Mouse (Mus musculus) liver (tissue): ENCODE results near the gene Ddah1.

Experiments
- DNase-seq: peaks from one replicate; pipeline ENCODE4 v3.0.0-alpha.2; 2020; ENCODE audit warnings: mixed read lengths

The Ddah1 gene

DNA sequence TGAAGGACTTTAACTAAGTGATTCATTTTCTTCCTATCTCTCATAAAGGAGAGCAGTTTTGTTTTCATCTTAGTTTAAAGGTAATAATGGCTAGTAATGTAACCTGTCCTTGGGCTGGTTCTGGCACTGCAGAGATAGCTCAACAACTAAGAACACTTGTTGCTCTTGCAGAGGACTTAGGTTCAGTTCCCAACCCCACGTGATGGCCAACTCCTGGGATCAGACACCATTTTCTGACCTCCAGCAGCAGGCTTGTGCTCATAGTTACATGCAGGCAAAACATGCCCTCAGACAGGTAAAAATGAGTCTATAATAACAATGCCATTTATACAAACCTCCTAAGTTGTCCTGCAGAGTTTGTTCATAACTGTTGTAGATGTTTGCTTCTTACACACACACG lies 5.9 kb downstream of the Ddah1 start:
- DNase-seq: no peak

DNA sequence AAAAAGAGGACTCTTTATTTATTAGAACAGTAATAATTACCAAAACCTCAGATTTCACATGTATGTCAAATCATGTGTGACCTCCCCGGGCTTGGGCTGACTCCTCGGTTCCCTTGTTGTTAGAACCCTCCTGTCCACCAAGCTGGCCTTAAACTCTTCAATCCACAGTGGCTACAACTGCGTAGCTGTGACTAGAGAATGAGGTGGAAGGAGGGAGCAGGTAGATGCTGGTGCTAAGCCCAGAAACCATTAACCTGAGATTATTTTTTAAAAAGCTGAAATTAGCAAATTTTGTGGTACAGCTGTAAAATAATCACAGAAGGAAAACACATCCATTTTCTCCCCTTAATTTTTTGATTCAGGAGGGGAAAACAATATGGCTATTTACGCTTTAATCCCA lies 10.0 kb downstream of the Ddah1 start:
- DNase-seq: no peak

DNA sequence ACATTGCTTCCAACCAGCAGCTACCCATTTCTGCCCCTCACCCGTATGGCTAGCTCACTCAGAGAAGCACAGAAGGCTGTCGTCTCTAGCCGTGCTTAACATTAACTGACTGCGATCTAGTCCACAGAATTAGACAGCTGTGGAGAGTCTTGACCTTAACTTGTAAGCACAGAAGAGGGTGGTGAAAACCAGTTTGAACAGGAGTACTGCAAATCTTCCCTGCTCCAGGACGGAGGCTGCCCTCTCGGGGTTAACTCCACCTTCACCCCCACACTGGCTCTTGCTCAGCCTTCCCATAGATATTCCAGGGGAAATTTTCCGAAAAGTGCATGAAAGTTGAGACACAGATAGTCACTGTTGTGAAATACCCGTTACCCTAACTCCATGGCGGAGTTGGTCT lies 14.9 kb downstream of the Ddah1 start:
- DNase-seq: no peak

DNA sequence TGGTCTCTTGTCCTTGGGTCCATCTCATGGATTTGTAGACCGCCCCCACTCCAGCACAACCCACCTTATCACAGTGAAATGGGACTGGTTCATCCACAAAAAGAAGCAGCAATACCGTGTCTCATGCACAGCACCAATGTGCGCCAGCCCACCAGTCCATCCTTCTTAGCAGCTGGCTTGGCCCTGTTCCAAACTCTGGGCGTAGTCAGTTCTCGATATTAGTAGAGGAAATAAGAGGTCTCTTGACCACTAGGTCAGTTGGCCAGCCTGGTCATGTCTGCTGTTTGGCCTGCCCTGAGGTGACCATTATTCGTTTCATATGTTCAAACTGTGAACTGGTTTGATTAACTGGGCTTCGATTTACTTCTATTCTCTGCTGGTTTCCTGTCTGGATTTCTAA lies 15.9 kb downstream of the Ddah1 start:
- DNase-seq: no peak

DNA sequence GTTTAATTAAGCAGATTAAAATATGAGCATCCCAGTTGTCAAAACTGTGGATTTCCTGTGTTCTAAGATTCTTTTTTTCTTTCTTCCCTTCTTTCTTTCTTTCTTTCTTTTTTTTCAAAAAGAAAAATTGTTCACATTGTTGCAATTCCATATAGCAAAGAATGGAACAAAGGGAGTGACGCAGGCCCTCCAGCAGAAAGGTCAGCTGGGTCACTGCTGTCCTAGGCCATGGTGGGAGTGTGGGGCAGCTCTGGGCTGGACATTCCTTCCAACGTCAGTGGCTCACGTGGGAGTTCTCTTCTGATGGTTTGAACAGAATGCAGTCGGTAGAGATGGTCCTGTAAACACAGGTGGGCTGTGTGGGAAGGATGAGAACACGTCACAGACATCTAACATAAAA lies 16.8 kb downstream of the Ddah1 start:
- no peak for DNase-seq

DNA sequence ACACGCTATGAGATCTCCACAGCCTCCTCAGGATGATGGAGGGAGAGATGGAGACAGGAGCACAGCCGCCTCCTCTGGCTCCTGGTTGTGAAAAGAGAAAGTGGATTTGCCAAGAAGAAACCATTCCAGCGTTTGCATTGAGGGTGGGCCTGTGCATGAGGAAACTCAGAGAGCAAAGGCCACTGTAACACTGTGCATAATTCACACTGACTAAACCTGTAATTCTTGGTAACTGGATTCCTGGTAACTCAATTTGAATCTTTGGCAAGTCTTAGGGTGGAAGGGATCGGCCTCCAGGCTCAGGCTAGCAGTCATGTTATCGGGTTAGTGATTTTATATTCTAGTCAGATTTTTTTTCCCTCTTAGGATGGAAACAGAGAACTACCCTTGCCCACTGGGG lies 17.4 kb downstream of the Ddah1 start:
- no peak for DNase-seq

DNA sequence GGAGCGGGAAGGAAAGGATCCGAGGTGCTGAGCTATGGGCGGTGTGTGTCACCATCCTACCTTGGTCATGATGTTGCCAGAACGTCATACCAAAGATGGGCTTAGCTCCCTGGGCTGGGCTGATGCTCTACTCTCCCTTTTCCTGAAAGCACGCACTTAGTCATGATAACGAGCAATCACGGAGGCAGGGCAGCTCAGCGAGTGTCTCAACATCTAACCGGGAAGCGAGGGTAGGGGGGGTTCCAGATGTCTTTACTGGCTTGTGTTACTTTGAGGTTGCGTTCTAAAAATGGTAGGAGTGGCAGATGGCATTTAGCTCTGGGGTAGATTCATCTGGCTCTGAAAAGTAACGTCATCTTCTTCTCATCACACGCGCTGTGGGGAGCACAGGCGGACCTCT lies 18.5 kb downstream of the Ddah1 start:
- no peak for DNase-seq

DNA sequence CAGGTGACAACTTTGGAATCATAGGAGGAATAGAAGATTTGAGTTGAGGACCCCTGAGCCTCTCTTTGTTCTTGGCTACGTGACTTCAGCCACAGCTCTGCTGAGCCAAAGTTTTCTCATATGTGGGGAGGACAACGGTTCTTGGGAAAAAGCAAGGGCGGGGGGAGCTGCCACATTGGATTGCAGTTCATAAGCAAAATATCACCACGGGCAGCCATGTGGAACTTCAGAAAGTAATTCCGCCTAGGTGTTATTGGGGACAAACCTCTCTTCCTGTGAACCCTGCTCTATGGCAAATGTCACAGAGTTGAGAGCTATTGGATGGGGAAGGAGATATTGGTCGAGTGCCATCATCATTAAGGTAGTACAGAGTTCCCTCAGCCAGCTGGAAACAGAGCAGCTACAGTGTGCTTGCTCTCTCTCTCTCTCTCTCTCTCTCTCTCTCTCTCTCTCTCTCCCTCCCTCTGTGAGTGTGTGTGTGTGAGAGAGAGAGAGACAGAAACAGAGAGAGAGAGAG lies 20.0 kb downstream of the Ddah1 start:
- no peak for DNase-seq

DNA sequence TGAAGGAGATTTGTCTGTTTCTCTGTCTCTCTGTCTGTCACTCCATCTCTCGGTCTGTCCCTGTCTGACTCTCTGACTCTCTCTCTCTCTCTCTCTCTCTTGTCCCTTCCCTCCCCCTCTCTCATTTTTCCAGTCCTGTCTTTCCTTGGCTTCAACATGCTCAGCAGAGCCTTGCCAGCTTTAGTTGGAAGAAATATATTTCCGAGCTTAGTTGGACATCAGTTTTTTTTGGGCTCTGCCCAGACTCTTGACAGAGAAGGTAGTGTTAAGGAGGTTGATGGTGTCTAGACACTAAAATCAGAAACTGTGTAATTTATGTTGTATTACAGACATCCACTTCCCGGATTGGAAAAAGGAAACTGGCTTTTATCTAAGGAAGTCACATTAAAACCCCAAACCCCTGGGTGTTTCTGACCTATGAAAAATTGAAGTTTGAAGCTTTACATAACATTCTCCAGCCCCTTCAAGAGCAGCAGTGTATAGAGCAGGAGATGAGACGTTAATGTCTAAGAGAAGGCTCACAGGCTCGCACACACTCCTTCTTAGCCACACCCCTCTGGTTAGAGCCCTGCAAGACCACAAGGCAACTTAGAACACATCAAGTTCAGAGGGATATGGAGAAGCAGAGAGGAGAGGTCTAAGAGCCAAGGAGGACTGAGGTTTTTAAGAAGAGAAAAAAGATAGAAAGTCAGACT lies 21.0 kb downstream of the Ddah1 start:
- DNase-seq: no peak

DNA sequence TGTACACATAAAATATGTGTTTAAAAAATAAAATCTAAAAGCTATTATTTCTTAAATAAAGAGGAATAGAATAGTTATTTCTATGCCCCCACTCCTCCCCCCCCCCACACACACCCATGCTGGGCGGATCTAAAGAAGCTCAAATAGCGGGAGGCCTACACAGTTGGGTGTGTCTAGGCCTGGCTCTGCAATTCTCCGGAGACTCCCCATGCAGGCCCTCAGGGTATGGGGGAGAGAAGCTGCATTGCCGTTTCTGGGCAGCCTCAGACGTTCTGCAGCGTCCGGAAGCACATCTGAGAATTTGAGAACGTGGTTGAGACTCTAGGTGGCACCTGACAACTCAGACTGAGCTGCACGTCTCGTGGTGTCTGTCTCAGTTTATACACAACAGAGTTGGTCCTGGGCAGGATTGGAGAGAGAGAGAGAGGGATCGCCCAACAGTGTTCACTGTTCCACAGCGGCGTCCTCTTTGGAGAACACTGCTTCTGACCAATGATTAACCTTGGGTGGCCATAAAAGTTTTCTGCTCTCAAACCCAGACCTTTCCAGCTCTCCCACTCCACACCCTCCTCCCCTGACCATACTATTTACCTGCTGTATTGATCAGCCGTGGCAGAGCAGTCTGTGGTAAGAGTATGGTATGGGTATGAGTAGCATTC lies 22.4 kb downstream of the Ddah1 start:
- peak; percentile 18 for DNase-seq

DNA sequence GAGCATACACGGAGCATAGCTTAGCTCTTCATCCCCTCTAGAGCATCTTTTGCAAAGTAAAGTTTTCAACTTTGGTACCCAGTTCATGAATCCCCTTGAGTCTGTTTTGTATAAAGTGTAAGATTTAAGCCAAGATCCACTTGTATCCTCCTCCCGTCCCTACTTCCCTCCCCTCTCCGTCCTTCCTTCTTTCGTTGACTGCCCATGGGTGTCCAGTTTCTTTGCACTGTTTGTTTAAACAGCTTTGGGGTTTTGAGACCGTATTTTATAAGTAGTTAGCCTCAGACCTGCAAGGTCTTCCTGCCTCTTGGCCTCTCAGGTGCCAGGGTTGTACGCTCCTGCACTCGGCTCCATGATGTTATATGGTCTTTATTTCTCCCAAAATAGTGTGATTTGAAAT lies 26.8 kb downstream of the Ddah1 start:
- no peak for DNase-seq

DNA sequence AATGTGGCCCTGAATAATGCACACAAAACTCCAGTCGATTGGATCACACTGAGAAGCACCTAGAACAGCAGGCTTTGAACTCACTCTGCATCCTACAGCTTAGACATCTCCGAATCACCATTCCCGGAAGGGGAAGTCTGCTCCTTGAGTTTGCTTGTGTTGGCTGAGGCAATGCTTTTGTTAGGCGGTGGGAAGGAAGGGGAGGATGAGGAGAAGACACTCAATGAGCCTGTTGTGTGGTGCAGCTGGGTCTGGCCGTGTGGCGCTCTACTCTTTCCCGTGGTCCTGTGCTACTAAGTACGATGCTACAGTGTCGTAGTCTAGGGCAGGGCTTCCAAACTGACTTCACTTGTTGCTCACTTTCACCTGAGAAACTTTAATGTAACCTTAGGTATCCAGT lies 28.8 kb downstream of the Ddah1 start:
- no peak for DNase-seq

DNA sequence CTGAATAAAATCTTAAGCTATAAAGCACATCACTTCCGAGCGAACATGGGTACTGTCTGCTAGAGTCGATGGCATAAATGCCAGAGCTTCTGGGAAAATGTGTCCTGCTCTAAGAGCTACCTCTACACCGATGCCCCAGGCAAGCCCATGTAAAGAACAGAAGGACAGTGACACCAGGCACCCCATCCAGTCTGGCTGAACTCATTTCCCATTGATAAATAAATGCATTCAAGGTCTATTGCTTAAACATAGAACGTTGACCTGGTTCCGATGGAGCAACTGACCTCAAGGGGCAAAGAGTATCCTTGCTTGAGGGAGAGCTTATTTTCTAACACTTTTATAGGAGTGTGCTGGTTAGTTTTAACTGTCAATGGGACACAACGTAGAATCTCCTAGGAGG lies 30.6 kb downstream of the Ddah1 start:
- no peak for DNase-seq

DNA sequence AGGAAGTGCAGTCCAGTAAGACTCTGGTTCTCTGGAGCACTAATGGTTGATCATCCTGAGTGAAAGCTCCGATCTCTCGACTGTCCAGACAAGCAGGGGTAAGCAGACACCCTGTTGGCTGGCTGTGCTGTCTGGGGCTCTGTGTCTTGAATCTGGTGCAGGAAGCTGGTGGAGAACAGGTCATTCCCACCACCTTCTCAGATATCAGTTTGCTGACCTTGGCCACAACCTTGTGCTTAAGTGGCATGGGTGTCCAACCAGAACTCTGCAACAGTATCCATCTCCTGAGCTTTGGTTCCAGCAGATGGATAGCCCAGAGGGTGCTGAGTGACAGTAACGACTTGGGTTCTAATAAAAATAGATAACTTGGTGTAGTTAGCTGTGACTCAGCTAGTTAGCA lies 31.8 kb downstream of the Ddah1 start:
- DNase-seq: no peak

DNA sequence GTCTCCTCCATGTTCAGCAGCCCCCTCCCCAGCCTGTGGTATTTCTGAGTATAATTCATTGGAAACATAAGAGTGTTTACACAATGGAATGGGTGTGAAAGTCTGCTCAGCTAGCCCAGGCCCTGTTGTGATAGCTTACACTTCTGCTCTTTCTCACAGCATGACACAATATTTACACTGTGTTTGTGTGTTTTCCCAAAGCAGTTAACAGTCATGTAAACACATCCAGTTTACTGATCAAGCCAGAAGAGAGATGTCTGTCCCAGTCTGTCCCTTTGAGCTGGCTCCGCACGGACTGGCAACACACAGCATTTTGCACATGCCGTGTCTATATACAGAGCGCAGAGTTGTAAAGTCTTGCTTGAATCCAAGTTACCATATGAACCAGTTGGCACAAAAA lies 32.2 kb downstream of the Ddah1 start:
- DNase-seq: no peak

DNA sequence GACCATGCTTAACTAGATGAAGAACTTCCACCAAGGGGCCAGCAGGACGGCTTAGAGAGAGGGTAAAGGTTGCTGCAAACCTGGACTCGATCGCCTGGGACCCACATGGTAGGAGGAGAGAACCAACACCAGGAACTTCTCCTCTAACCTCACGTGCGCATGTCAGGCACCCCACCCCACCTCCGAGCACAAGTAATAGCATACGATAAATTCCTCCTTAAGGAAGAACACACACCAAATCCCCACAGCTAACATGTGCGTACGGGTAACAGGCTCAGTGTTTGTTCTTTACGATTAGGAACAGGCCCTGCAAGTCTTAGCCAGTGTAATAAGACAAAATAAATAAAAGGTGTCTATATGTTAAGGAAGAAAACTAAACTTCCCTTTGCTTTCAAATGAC lies 35.9 kb downstream of the Ddah1 start:
- no peak for DNase-seq

DNA sequence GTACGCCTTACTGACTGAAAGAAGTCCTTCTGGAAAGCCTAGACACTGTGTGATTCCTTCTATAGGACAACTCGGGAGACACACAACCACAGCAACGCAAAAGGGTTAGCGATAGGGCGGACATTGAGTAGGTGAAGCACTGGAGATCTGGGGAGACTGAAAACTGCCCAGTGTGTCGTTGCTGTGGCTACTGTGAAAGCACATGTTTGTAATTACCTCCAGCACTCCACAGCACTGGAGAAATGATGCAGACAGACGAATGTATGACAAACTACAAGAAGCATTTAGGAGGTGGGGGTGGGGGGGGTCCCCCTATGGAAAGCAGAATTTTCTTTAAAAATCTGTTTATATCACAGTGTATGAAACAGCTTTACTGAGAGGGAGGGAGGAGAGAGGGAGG lies 37.4 kb downstream of the Ddah1 start:
- DNase-seq: no peak

DNA sequence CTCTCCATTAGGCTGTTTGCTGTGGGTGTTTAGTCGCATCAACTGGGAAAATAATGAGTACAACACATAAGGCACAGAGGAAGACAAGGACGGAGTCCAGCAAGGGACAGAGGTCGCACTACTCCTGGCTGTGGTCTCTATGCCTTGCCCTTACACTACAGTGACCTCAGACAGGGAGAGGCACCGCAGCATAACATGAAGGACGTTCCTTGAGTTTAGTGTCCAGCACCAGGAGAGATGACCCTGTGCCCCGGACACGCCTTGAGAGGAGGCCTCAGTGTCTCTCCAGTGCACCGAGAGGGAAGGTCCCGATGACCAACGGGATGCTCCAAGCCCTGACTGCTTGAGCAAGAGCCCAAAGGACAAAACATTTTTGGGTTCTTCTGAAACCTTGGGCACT lies 39.6 kb downstream of the Ddah1 start:
- DNase-seq: no peak

DNA sequence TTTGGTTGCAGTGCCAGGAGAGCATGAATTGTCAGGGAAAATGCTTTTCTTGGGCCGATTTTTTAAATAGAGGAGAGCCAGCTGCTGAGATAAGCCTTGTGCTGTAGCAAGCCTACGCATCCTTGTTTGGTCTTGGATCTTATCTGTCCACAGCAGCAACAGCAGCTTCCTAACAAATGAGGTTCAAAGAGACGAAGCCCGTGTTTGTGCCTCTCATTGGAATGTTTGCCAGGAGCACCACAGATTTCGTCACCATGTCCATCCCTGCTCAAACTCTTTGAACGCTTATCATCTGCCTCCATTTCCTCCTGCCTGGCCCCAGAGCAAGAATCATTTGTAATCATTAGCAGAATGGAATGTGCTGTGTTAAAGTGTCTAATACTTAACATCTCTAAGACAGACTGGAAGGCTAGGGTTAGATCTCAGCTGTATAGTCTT lies 40.3 kb downstream of the Ddah1 start:
- peak; percentile 49 for DNase-seq

DNA sequence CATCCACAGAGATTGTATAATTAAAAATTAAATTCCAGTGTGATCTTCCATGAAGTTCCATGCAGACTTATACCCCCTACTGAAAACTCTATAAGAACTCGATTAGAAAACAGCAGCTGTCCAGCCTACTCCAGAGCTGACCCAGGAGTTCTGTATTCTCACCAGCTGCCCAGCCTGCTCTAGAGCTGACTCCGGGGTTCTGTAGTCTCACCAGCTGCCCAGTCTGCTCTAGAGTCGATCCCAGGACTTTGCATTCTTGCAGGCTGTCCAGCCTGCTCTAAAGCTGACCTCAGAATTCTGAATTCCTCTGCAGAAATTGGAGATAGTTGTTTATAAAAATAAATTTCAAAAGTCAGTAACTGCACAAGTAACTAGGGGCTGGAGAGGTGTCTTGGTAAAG lies 40.9 kb downstream of the Ddah1 start:
- DNase-seq: no peak

DNA sequence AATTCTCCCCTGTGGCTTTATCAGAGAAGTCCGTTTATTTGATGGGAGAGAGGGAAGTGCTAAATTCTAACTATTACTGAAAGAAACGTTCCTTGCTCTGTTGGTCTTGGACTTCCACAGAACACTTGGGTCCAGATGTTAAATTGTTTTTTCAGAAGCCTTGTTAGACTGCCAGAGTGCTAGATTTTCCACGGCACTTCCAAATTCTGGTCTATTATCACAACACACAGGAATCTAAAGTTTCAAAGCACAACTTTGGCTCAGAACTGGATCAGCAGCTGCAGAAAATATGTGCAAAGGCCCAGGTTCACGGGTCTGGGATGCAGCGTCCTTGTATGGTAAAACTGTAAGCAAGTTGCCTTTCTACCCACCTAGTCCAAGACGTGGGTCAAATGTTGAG lies 43.6 kb downstream of the Ddah1 start:
- DNase-seq: no peak

DNA sequence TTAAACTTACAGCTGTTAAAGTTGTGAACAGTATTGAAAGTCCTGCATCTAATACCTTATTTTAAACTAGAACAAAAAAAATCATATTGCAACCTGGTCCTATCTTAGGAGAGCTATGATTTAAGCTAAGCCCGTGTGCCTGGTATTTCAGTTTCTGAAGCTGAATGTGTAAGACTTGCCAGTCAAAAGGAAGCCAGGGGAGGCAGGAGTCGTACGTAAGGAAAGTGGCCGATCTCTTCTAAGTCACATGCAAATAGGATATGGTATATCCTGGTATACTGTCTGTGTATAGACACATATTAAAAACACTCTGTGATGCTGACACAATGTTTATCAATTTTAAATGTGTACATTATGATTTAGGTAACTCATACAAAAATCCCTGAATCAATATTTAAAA lies 47.4 kb downstream of the Ddah1 start:
- DNase-seq: no peak

DNA sequence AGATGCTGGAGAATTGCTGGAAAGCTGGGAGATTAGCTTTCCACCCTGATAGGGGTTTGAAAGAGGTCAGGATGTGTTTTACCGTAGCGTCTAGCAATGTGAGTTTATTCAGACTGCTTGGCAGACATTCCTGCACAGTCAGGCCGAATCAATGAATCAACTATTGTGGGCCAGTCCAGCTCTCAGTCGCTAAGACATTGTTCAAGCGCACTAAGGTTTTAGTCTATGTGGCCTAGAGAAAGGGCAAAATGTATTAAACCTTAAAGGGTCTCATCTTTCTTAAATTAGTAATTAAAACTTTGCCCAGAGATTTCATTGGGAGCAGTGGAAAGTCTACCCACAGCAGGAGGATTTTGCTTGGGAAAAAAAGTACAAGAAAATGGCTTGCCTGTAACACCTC lies 48.0 kb downstream of the Ddah1 start:
- no peak for DNase-seq

DNA sequence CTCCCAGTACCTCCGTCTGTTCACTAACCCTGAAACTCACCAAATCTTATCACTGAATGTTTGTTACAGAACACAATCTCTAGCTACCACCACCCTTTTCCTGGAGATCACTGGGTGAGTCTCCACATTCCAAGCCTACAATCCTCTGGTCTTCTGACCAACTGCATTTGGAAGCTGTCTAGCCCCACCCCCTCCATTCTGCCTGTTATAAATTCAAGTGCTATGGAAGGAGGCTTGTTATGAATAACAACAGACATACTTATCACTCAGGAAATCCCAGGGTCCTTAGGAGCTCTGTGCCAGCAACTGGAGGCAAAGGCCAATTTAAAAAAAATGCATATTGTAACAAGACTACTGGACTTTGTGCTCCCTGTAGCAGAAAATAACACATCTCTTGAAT lies 58.3 kb downstream of the Ddah1 start:
- peak; percentile 12 for DNase-seq

DNA sequence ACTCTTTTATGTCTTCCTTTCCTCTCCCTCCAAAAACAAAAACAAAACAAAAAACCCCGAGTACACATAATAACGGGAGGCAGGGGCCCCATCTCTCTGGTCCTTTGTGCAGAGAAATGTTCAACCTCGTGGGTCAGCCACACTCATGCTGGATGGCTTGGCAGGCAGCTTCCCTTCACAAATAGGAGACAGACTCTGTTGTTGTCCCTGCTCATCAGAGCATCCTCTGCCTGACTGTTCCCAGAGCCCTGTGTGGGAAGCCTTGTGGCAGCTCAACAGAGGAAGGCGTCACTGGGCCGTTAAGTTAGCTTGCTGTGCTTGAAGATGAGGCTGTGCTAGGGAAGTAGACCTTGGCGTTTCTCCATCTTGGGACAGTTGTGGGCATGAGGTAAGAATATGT lies 58.8 kb downstream of the Ddah1 start:
- no peak for DNase-seq
